Mouse (Mus musculus) heart, embryonic 11.5 days (tissue): ENCODE measurements around the gene Gm614. TPM values are rescaled to one million over a fixed set of nuclear protein-coding genes. Genes with fewer than 3 reads are reported as not detected.

Experiments
- ATAC-seq: fragments of 200-750 bp; cut with Nextera tagmentation; replicated peaks from 2 replicates; pipeline ENCODE4 v1.8.0; 2017; ENCODE audit warnings: moderate library complexity; ENCODE audit not compliant: insufficient number of reproducible peaks, low FRiP score, low TSS enrichment
- H3K27ac ChIP-seq: fragments of 300-500 bp; sonication (generic); 2 replicates; pipeline ENCODE4 v1.5.1; 2014; ENCODE audit warnings: mild to moderate bottlenecking, low read depth, low read length
- H3K27me3 ChIP-seq: fragments of 300-500 bp; sonication (generic); 2 replicates; pipeline ENCODE4 v1.6.1; 2014; ENCODE audit warnings: mild to moderate bottlenecking, low read length, mixed read lengths; ENCODE audit not compliant: control insufficient read depth, insufficient read depth
- H3K36me3 ChIP-seq: fragments of 300-500 bp; sonication (generic); 2 replicates; pipeline ENCODE4 v1.6.1; 2014; ENCODE audit warnings: mild to moderate bottlenecking, low read length, moderate library complexity, mixed read lengths; ENCODE audit not compliant: control insufficient read depth, insufficient read depth
- H3K4me1 ChIP-seq: fragments of 300-500 bp; sonication (generic); 2 replicates; pipeline ENCODE4 v1.6.1; 2014; ENCODE audit warnings: low read length; ENCODE audit not compliant: control insufficient read depth, insufficient read depth
- H3K4me2 ChIP-seq: fragments of 300-500 bp; sonication (generic); 2 replicates; pipeline ENCODE4 v1.6.1; 2014; ENCODE audit warnings: mild to moderate bottlenecking, moderate library complexity
- H3K4me3 ChIP-seq: fragments of 300-500 bp; sonication (generic); 2 replicates; pipeline ENCODE4 v1.5.1; 2014; ENCODE audit warnings: low read depth, low read length
- H3K9ac ChIP-seq: fragments of 300-500 bp; sonication (generic); 2 replicates; pipeline ENCODE4 v1.6.1; 2014; ENCODE audit warnings: mild to moderate bottlenecking, low read depth, low read length, moderate library complexity
- H3K9me3 ChIP-seq: fragments of 300-500 bp; sonication (generic); replicated peaks from 2 replicates; pipeline ENCODE4 v1.6.1; 2016; ENCODE audit warnings: low read length; ENCODE audit not compliant: control insufficient read depth
- WGBS: fragments of 180-500 bp; shearing (Covaris S2); extraction: QIAGEN DNeasy Blood & Tissue Kit; methylation state at CpG from one replicate; pipeline ENCODE4 v1.1.7; 2014; ENCODE audit not compliant: insufficient replicate concordance; 5-methylcytosine and 5-hydroxymethylcytosine counted together
- polyA plus RNA-seq: library from polyadenylated mRNA; unstranded; fragments of >200 nt; fragmentation: Nextera tagmentation; extraction: Ambion mirVana; gene quantifications from 2 replicates; pipeline ENCODE4 v1.2.1, GENCODE M21; 2014

Gm614 gene
- polyA plus RNA-seq = not detected in 2 replicates

DNA sequence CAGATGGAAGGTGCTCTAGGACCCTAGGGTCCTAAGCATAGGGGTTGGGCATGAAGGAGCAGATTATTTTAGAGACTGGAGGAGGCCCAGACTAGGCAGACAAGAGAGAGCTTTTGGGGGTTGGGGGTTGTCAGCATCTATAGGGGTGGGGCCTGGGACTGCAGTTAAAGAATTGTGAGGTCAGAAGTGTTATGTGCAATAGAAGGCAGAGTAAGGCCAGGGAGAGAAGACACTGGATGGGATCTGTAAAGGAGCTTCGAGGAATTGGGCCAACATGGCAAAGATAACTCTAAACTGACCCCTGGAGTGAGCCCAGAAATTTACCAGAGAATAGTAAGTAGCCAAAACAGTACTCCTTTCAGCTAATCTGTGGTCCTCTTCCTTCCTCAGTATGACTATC, at the start of gene Gm614:
TSS of gene Gm614 (minus strand) at position 101 of the 400 bp plus-strand sequence.
- Histone ChIP-seq H3K9me3 (no peaks in the 10 kb centered on the region), H3K4me1 (peaks cover 4% of the 10 kb centered on the region; the same call in 1 of the 2 replicates), H3K9ac (no peak within 1 kb of the TSS), H3K36me3 (no peaks in the 10 kb centered on the region), H3K27ac (no peak within 1 kb of the TSS), H3K4me2 (no peak within 1 kb of the TSS), H3K4me3 (no peak within 1 kb of the TSS), H3K27me3 (no peaks in the 10 kb centered on the region)
- no peak for ATAC-seq
- 86% methylated on average over 1 of the region's 1 CpGs for WGBS

DNA sequence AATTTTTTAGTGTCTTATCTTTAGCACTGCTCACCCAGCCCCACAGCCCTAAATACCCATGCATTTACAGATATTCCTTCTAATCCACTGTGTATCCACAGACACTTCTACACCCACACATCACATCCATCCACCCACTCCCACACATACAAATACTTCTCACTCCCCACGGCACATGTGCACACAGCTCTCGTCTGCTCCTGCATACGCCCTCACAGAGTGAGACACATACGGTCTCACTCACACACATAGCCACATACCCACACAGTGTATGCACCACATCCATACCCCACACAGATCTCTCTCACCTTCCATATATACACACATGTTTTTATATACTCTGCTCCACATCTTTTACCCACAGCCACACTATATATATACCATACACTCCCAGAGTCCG, 45.5 kb upstream of the Gm614 start:
- Histone ChIP-seq H3K9me3 (no peaks in the 10 kb centered on the region), H3K9ac (no peak overlapping the region), H3K4me3 (no peak overlapping the region), H3K4me2 (no peak overlapping the region), H3K27ac (no peak overlapping the region), H3K27me3 (peaks cover 13% of the 10 kb centered on the region), H3K4me1 (no peaks in the 10 kb centered on the region), H3K36me3 (no peaks in the 10 kb centered on the region)
- 84% methylated on average over 5 of the region's 5 CpGs for WGBS
- ATAC-seq = no peak

DNA sequence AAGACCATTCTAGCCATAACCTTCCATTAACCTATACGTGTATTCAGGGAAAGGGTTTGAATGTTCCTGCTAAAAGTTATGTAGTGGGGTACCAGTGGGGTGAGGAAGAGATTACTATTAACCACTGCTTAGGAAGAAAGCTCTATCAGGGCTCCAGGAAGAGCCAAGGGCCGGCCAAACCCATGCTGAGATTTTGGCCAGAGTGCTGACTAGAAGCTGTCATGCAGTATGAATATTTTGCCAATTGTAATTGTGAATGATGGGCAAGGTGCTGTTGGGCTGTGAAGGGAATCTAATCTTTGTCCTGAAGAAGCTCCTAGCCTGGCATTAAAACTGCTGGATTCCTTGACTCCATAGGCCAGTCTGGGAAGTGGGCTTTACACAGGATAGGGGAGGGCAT, 40.9 kb upstream of the Gm614 start:
- 45% methylated on average over 2 of the region's 2 CpGs for WGBS
- no peak for ATAC-seq
- no peaks in the 10 kb centered on the region for H3K9me3 ChIP-seq
- no peaks in the 10 kb centered on the region for H3K36me3 ChIP-seq
- no peak overlapping the region for H3K27ac ChIP-seq
- H3K9ac ChIP-seq = no peak overlapping the region
- peaks cover 10% of the 10 kb centered on the region for H3K27me3 ChIP-seq
- H3K4me3 ChIP-seq = no peak overlapping the region
- peaks cover 2% of the 10 kb centered on the region; the same call in 1 of the 2 replicates for H3K4me1 ChIP-seq
- H3K4me2 ChIP-seq = no peak overlapping the region

DNA sequence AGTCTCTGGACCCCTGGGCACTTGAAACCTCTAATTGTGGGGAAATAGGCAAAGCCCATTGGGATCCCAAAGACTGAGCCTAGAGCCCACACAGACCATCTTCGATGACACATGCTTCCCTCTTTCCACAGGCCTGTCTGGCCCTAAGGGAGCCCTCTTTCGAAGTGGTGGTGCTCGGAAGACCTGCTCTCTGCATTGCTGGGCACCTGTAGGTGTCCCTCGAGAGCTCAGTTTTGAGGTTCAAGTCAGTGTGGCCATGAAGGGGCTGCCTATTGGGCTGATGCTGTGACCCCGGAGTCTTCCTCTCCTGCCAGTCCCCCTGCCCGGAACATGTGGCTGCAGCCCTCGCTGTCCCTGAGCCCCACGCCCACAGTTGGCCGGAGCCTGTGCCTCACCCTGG, 37.9 kb upstream of the Gm614 start:
- Histone ChIP-seq H3K4me2 (no peak overlapping the region), H3K4me1 (peaks cover 2% of the 10 kb centered on the region; the same call in 1 of the 2 replicates), H3K9ac (no peak overlapping the region), H3K4me3 (no peak overlapping the region), H3K27ac (no peak overlapping the region), H3K36me3 (no peaks in the 10 kb centered on the region), H3K27me3 (peaks cover 12% of the 10 kb centered on the region), H3K9me3 (no peaks in the 10 kb centered on the region)
- no peak for ATAC-seq
- WGBS = 79% methylated on average over 9 of the region's 9 CpGs

GRCm38 (mm10) chrX:101300427-101301030, 36.7 kb upstream of the Gm614 start:
- peak overlapping the region; percentile 10; the same call in 1 of the 2 replicates for H3K9ac ChIP-seq
- no peak overlapping the region for H3K27ac ChIP-seq
- H3K4me3 ChIP-seq = peak overlapping the region; percentile 33
- no peak for ATAC-seq
- H3K36me3 ChIP-seq = no peaks in the 10 kb centered on the region; the same call in 1 of the 2 replicates
- H3K4me1 ChIP-seq = peaks cover 2% of the 10 kb centered on the region; the same call in 1 of the 2 replicates
- H3K9me3 ChIP-seq = no peaks in the 10 kb centered on the region
- 31% methylated on average over 13 of the region's 13 CpGs for WGBS
- H3K4me2 ChIP-seq = peak overlapping the region; percentile 63
- peaks cover 12% of the 10 kb centered on the region for H3K27me3 ChIP-seq

GRCm38 (mm10) chrX:101299473-101300426, 36.0 kb upstream of the Gm614 start:
- no peak; the same call in 1 of the 2 replicates for ATAC-seq
- Histone ChIP-seq H3K9ac (peak overlapping the region; percentile 10; the same call in 1 of the 2 replicates), H3K27ac (no peak overlapping the region), H3K4me2 (peak overlapping the region; percentile 63), H3K4me1 (peaks cover 2% of the 10 kb centered on the region; the same call in 1 of the 2 replicates), H3K9me3 (no peaks in the 10 kb centered on the region), H3K4me3 (peak overlapping the region; percentile 33), H3K36me3 (no peaks in the 10 kb centered on the region; the same call in 1 of the 2 replicates), H3K27me3 (peaks cover 9% of the 10 kb centered on the region)
- WGBS = 24% methylated on average over 12 of the region's 13 CpGs

GRCm38 (mm10) chrX:101299055-101299454, 35.3 kb upstream of the Gm614 start, which contains the start of gene Nlgn3:
TSS of gene Nlgn3 (plus strand) at chrX:101299168.
- peaks cover 9% of the 10 kb centered on the region for H3K27me3 ChIP-seq
- H3K4me1 ChIP-seq = peaks cover 2% of the 10 kb centered on the region; the same call in 1 of the 2 replicates
- peak within 1 kb of the TSS; percentile 33 for H3K4me3 ChIP-seq
- no peaks in the 10 kb centered on the region for H3K9me3 ChIP-seq
- peak within 1 kb of the TSS; percentile 34; the same call in 1 of the 2 replicates for H3K9ac ChIP-seq
- H3K4me2 ChIP-seq = peak within 1 kb of the TSS; percentile 63
- 25% methylated on average over 21 of the region's 24 CpGs for WGBS
- H3K27ac ChIP-seq = no peak within 1 kb of the TSS
- ATAC-seq = 0 out of 2 replicates have a peak, but pooled peaks have one; percentile 16
- no peaks in the 10 kb centered on the region; the same call in 1 of the 2 replicates for H3K36me3 ChIP-seq

GRCm38 (mm10) chrX:101290111-101290510, 26.3 kb upstream of the Gm614 start:
- peaks cover 3% of the 10 kb centered on the region for H3K36me3 ChIP-seq

More at GRCm38 (mm10) chrX:101290111-101290510, 26.3 kb upstream of the Gm614 start:
- Histone ChIP-seq H3K4me1 (peaks cover 3% of the 10 kb centered on the region; the same call in 1 of the 2 replicates), H3K9me3 (no peaks in the 10 kb centered on the region), H3K4me2 (no peak overlapping the region), H3K27me3 (no peaks in the 10 kb centered on the region), H3K9ac (no peak overlapping the region), H3K27ac (no peak overlapping the region), H3K4me3 (no peak overlapping the region)
- ATAC-seq = 0 out of 2 replicates have a peak, but pooled peaks have one; percentile 47
- 75% methylated on average over 10 of the region's 10 CpGs for WGBS
